Mouse (Mus musculus) brain, embryonic 14.5 days (tissue): ENCODE data around the gene Plet1.

Experiments
- CTCF ChIP-seq: fragments of 200-500 bp; IDR thresholded peaks from 2 replicates; pipeline ENCODE4 v1.5.1; 2012; ENCODE audit warnings: inconsistent platforms, mild to moderate bottlenecking, moderate library complexity, borderline replicate concordance; ENCODE audit not compliant: insufficient read depth, insufficient read length; ENCODE audit errors: extremely low read depth
- POLR2A ChIP-seq: fragments of 200-500 bp; IDR thresholded peaks from 2 replicates; pipeline ENCODE4 v1.6.1; 2012; ENCODE audit warnings: mild to moderate bottlenecking, inconsistent platforms, borderline replicate concordance; ENCODE audit not compliant: poor library complexity, insufficient read depth, insufficient read length, severe bottlenecking; ENCODE audit errors: extremely low read depth

DNA sequence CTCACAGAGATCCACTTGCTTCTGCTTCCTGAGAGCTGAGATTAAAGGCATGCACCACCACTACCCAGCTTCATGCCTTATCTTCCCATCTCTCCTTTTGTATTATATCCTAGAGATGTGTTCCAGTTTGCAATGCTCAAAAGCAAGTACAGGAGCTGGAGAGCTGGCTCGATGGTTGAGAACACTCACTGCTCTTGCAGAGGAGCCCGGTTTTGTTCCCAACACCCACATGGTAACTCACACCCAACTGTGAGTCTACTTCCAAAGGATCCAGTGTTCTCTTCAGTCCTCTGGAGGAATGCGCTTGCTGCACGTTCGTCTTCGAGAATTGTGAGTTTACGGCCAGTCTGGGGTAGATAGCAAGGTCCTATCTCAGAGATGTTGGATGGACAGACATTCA lies 19.0 kb upstream of the Plet1 start:
- TF ChIP-seq POLR2A = no peak
- TF ChIP-seq CTCF = no peak
